Mouse (Mus musculus): ENCODE data around the gene Gypa.
A peak's percentile ranks its signal among the peaks of the same experiment; 100 is the strongest.

The Gypa gene

DNA sequence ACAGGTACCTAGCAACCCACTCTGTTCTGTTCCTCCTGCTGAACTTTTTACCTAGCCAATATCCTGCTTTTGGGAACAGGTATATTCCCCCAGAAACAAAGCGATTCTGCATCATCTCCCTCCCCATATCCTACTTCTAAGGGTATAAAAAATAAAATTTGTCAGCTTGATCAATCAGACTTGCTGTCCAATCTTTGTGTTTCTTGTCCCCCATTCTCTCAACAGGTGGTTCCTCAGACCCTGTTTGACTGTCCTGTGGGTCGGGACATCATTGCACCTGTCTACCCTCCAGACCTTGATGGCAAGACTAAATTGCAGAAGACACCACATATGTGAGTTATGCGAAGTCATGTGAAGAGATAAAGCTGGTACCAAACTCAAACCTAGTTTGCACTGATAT, 48.3 kb downstream of the Gypa start:
- DNase-seq (ENCODE audit: low spot score in 2 of 2), result no peak

DNA sequence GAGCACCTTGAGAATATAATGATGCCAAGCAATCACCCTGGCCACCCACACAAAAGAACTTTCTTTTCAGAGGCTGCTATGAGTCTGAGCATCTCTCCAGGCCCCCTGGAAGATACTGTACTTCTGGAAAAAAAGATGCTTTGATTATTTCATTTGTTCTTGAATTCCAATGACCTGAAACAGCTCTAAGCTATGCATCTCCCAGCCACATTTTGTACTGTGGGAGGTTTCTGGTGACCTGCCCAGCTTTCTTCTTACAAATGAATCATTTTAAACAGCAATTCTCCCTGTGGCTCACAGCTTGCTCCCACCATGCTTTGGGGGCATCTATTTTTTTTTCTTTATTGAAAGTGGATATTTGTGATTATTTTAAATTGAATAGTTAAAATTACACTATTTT, 56.9 kb downstream of the Gypa start:
- no peak for DNase-seq (ENCODE audit: low spot score in 2 of 2)

DNA sequence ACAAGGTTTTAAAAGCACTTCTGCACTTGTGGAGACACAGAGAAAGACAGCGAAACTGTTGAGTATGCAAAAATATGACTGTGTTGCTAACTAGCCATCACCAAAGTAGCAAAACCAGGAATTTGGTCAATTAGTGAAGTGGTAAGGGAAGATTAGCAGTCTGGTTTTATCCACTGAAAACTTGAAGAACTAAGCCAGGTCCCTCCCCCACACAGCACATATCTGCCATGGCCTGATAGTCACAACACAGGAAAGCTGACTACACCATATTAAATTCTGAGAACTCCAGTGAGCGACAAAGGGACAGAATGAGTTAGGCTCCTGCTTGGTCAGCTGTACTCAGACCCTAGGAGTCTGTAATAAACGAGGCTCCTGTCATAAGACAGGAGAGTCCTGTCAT, 57.7 kb downstream of the Gypa start:
- peak; percentile 17 to 44 for DNase-seq (ENCODE audit: low spot score in 2 of 2)

DNA sequence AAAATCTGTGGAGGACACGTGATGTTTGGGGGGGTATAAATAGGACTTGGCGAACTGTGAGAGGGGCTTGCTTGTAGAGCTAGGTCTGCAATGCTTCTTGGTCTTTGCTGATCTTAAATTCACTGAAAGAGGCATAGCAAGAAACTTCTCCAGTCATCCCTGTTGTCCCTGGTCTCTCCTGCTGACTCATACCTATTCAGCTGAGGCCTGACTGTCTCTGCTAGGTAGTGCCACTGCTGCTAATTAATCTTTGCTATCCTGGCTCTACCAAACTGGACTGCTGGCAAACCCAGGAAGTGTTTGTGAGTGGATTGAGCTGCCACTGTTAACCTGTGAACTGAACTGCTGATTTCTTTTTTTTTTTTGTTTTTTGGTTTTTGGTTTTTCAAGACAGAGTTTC, 61.4 kb downstream of the Gypa start:
- no peak for DNase-seq (ENCODE audit: low spot score in 2 of 2)
